Mouse (Mus musculus) CD4-positive naive resting alpha-beta T cell, adult 57 days (primary cell): Measurements from ENCODE around the gene Tmem230. TPM values are rescaled to one million over a fixed set of nuclear protein-coding genes. Genes with fewer than 3 reads are reported as not detected.

Source experiments
- total RNA-seq: library from RNA; stranded (reverse); gene quantifications from one replicate; pipeline ENCODE4 v1.2.4, GENCODE M21; 2023

Gene Tmem230
- total RNA-seq = 30.7 TPM

GRCm38 (mm10) chr2:132247539-132248313 is at the start of gene Tmem230:
Gene Tmem230, minus strand, starts transcription at chr2:132247807.

GRCm38 (mm10) chr2:132262879-132263398 is 15.3 kb upstream of the Tmem230 start, which contains the start of gene Cds2:
Gene Cds2, plus strand, starts transcription at chr2:132263148.

DNA sequence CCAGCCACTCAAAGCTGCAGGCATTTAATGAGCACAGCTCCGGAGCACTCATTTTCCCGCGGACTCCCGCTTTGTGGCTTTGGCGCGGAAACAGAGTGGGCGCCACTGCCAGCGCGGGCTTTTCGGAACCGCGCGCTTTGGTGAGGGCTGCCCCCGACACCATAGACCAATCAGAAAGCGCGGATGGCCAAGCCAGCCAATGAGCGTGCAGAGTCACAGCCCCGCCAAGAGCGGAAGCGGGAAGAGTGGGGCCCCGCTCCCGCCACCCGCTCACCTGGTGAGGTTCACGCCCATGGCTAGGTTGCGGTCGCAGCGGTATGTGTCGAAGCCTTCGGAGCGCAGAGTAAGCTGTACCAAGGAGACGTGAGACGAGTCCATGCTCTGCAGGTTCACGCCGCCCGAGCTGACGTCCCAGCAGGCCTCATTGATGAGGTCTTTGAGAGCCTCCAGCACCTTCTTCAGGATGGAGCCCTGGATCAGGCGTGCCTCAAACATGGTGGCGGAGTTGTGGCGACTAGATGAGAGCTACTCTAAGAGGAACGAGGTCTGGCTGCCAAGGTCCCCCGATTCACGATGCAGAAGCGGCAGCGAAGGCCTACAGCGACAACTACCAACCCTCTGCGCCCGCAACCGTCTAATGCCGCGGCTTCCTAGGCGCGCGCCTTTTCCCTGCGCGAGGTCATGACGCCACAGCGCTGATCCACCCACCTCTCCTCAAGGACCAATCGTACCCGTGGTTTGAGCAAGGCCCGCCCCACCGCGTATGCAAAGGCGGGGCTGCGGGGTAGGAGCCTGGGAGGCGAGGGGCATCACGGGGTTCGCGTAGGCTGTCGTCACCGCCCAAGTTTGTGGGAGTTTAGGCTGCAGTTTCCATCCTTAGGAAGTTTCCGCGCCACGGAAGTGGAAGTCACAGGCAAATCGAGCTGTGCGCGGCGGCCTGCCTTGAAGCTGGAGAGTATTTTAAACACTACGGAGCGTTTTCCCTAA is 5.2 kb upstream of the Tmem230 start, which contains the start of gene Pcna:
TSS of gene Pcna (minus strand) at position 773 of the 987 bp plus-strand sequence.

Other genes starting within 250 kb of the Tmem230 start
- 187 TPM for gene Rassf2, start 217.5 kb downstream of the Tmem230 start, total RNA-seq
- 34.1 TPM for gene Slc23a2, start 102.7 kb downstream of the Tmem230 start, total RNA-seq
- 268 TPM for gene Pcna, start 5.5 kb upstream of the Tmem230 start, total RNA-seq
- 95.6 TPM for gene Cds2, start 15.3 kb upstream of the Tmem230 start, total RNA-seq
- not detected for gene Prokr2, start 137.6 kb upstream of the Tmem230 start, total RNA-seq